Mouse (Mus musculus) neural tube, embryonic 11.5 days (tissue): ENCODE data around the gene Kctd11. TPM values are rescaled to one million over a fixed set of nuclear protein-coding genes. Genes with fewer than 3 reads are reported as not detected.

Experiments
- ATAC-seq: fragments of 200-750 bp; cut with Nextera tagmentation; 2 replicates; pipeline ENCODE4 v1.8.0; 2017; ENCODE audit warnings: moderate number of reproducible peaks, mild to moderate bottlenecking, moderate TSS enrichment, moderate library complexity; ENCODE audit not compliant: insufficient read depth, low FRiP score, low TSS enrichment
- DNase-seq: peaks from one replicate; pipeline ENCODE4 v3.0.0-alpha.2; 2015; ENCODE audit warnings: low spot score
- H3K27ac ChIP-seq: fragments of 300-500 bp; sonication (generic); 2 replicates; pipeline ENCODE4 v1.5.1; 2014; ENCODE audit warnings: low read depth, mild to moderate bottlenecking, low read length
- H3K27me3 ChIP-seq: fragments of 300-500 bp; sonication (generic); 2 replicates; pipeline ENCODE4 v1.6.1; 2014; ENCODE audit warnings: mild to moderate bottlenecking, low read length, mixed read lengths; ENCODE audit not compliant: control insufficient read depth, insufficient read depth
- H3K36me3 ChIP-seq: fragments of 300-500 bp; sonication (generic); 2 replicates; pipeline ENCODE4 v1.6.1; 2014; ENCODE audit warnings: mild to moderate bottlenecking, low read length, moderate library complexity, mixed read lengths; ENCODE audit not compliant: control insufficient read depth, insufficient read depth
- H3K4me1 ChIP-seq: fragments of 300-500 bp; sonication (generic); 2 replicates; pipeline ENCODE4 v1.6.1; 2014; ENCODE audit warnings: low read length, mixed read lengths; ENCODE audit not compliant: control insufficient read depth, insufficient read depth
- H3K4me2 ChIP-seq: fragments of 300-500 bp; sonication (generic); 2 replicates; pipeline ENCODE4 v1.6.1; 2014; ENCODE audit warnings: low read depth, mild to moderate bottlenecking, moderate library complexity
- H3K4me3 ChIP-seq: fragments of 300-500 bp; sonication (generic); 2 replicates; pipeline ENCODE4 v1.5.1; 2014; ENCODE audit warnings: low read depth, low read length
- H3K9ac ChIP-seq: fragments of 300-500 bp; sonication (generic); 2 replicates; pipeline ENCODE4 v1.6.1; 2014; ENCODE audit warnings: mild to moderate bottlenecking, low read length
- H3K9me3 ChIP-seq: fragments of 300-500 bp; sonication (generic); 2 replicates; pipeline ENCODE4 v1.6.1; 2016; ENCODE audit warnings: low read length; ENCODE audit not compliant: control insufficient read depth
- WGBS: fragments of 180-500 bp; shearing (Covaris S2); extraction: QIAGEN DNeasy Blood & Tissue Kit; methylation state at CpG from one replicate; pipeline ENCODE4 v1.1.7; 2014; 5-methylcytosine and 5-hydroxymethylcytosine counted together
- polyA plus RNA-seq: library from polyadenylated mRNA; unstranded; fragments of >200 nt; fragmentation: Nextera tagmentation; extraction: Ambion mirVana; gene quantifications from 2 replicates; pipeline ENCODE4 v1.2.1, GENCODE M21; 2014

Gene Kctd11
- polyA plus RNA-seq, 1 experiment from 2014 or later = 3.1 TPM

DNA sequence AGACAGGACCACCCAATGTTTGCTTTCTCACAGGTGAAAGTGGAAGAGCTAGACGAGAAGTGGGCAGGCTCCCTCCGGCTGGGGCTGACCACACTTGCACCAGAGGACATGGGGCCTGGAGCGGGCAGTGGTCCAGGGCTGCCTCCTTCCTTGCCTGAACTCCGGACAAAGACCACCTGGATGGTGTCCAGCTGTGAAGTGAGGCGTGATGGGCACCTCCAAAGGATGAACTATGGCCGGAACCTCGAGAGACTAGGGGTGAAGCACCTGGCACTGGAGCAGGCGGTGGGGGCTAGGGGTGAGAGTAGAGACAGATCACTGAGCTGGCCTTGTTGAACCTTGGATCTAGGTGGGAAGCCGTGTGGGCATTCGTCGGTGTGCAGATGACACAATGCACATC lies 27.4 kb upstream of the Kctd11 start:
- 95% methylated on average over 11 of the region's 11 CpGs for WGBS
- ATAC-seq (no peak), DNase-seq (no peak)
- Histone ChIP-seq H3K9ac (no peak overlapping the region), H3K9me3 (no peaks in the 10 kb centered on the region), H3K4me2 (no peak overlapping the region), H3K27ac (no peak overlapping the region), H3K36me3 (peaks cover 58% of the 10 kb centered on the region), H3K4me3 (no peak overlapping the region), H3K27me3 (no peaks in the 10 kb centered on the region), H3K4me1 (peaks cover 5% of the 10 kb centered on the region; the same call in 1 of the 2 replicates)

DNA sequence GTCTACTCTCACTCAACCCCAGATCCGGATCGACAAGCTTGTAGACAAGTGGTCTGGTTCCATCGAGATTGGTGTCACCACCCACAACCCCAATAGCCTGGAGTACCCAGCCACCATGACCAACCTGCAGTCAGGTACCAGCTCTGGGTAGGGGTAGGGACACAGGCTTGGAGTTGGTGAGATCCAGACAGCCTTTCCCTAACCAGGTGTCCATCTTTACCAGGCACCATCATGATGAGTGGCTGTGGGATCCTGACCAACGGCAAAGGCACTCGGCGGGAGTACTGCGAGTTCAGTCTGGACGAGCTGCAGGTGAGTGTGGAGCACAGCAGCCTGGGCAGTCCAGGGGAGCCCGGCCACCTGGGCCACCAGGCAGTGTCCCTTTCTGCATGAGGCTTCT lies 23.1 kb upstream of the Kctd11 start:
- Histone ChIP-seq H3K4me2 (no peak overlapping the region), H3K27me3 (no peaks in the 10 kb centered on the region), H3K4me1 (peaks cover 10% of the 10 kb centered on the region), H3K4me3 (no peak overlapping the region), H3K27ac (no peak overlapping the region), H3K9me3 (no peaks in the 10 kb centered on the region), H3K36me3 (peaks cover 39% of the 10 kb centered on the region), H3K9ac (no peak overlapping the region)
- WGBS = 95% methylated on average over 9 of the region's 9 CpGs
- no peak for ATAC-seq
- DNase-seq = no peak

DNA sequence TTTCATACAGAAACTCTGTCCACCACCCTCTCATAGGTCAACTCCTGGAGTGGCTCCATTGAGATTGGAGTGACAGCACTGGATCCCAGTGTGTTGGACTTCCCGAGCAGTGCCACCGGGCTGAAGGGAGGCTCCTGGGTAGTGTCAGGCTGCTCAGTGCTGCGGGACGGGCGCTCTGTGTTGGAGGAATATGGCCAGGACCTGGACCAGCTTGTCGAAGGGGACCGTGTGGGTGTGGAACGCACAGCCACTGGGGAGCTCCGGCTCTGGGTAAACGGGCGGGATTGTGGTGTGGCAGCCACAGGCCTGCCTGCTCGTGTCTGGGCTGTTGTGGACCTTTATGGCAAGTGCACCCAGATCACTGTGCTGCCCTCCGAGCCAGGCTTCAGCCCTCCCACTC lies 21.8 kb upstream of the Kctd11 start:
- 0 out of 2 replicates have a peak overlapping the region, but pooled peaks have one; percentile 98 for H3K9ac ChIP-seq
- H3K4me1 ChIP-seq = peaks cover 10% of the 10 kb centered on the region
- no peak for ATAC-seq
- H3K4me2 ChIP-seq = peak overlapping the region; percentile 98
- 90% methylated on average over 13 of the region's 13 CpGs for WGBS
- peaks cover 31% of the 10 kb centered on the region for H3K36me3 ChIP-seq
- no peak for DNase-seq
- H3K27ac ChIP-seq = no peak overlapping the region
- peak overlapping the region; percentile 96; the same call in 1 of the 2 replicates for H3K4me3 ChIP-seq
- H3K27me3 ChIP-seq = no peaks in the 10 kb centered on the region
- H3K9me3 ChIP-seq = no peaks in the 10 kb centered on the region

DNA sequence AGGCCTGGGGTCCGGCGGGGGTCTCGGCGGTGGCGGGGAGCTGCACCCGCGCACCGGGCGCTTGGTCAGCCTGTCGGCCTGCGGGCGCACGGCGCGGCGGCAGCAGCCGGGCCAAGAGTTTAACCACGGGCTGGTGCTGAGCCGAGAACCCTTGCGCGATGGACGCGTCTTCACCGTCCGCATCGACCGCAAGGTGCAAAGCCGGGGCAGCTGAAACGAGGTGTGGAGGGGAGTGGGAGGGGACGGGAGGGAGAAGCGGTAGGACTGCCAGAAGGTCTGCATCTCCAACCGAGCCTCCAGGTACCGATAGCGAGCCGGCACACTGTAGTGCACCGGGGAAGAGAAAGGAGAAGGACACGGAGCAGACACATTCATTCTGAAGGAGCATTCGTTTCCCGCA lies 20.8 kb upstream of the Kctd11 start:
- Histone ChIP-seq H3K36me3 (peaks cover 22% of the 10 kb centered on the region), H3K4me3 (peak overlapping the region; percentile 96), H3K9ac (peak overlapping the region; percentile 98), H3K27ac (peak overlapping the region; percentile 95), H3K4me2 (peak overlapping the region; percentile 98), H3K27me3 (no peaks in the 10 kb centered on the region), H3K9me3 (no peaks in the 10 kb centered on the region), H3K4me1 (peaks cover 10% of the 10 kb centered on the region)
- no peak; the same call in 1 of the 2 replicates for ATAC-seq
- under 1% methylated on average over 37 of the region's 39 CpGs for WGBS
- DNase-seq = peak; percentile 23

DNA sequence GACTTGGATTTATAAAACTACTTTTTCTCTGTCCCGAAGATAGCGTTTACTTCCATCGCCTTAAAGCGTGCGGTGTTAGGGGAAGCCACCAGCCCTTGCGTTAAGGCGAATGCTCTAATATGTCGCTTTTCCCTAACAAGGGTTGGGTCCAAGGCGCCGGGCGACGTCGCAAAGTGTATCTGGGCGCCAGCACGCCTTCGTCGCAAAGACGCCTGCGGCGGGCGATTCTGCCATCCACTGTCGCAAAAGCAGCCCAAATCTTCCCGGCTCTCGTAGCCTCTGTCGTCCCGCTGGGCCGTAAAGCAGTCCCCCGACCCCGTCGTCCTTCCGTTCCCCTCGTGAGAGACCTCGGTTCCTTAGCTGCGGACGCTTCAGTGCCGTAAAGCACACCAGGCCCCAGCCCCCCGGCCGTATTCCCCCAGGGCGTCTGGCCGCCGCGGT lies 20.2 kb upstream of the Kctd11 start:
- no peaks in the 10 kb centered on the region for H3K27me3 ChIP-seq
- peaks cover 10% of the 10 kb centered on the region for H3K4me1 ChIP-seq
- H3K4me2 ChIP-seq = peak overlapping the region; percentile 98
- DNase-seq (peak; percentile 97), ATAC-seq (peak; percentile 72)
- H3K9me3 ChIP-seq = no peaks in the 10 kb centered on the region
- peak overlapping the region; percentile 96 for H3K4me3 ChIP-seq
- peak overlapping the region; percentile 95 for H3K27ac ChIP-seq
- peaks cover 16% of the 10 kb centered on the region for H3K36me3 ChIP-seq
- H3K9ac ChIP-seq = peak overlapping the region; percentile 98
- under 1% methylated on average over 42 of the region's 42 CpGs for WGBS

DNA sequence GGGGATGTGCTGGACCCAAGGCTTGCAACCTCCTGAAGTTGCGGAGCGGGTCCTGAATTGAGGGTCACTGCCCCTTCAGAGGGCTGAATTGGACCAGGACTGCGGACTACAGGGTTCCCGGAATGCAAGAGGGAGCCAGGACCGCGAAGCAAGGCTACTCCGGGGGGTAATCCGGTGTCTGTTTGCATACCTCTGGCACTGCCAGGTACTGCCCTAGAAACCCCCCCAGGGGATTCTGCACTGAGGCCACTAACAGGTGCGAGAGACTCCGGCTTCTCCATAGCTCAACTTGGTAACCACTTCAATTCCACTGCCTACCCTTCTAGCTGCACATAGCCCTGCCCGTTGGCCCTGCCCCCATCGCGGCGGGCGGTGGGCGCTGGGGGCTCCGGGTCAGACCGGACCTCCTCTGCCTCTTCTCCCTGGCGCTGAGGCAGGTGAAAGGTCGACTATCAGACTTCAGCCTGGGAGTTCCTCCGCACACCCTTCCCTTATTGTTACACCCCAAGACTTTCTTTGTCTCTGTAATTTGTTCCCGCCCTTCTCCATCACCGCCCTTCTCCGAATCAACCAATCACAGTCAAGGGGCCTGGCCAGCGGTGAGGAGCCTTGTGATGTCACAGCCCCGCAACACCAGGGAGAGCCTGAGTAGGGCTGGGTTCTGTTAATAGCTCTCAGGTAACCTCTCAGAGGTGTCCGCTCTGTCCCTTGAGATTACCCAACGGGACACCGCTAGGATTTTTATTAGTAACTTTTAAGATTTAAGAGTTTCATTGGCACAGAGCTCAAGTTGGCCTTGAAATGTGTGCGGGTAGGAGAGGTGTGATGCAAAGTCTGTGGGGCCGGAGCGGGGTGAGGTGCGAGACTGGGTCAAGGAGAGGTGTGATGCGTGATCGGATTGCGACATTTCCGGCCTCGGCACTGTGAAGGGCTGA lies 19.5 kb upstream of the Kctd11 start, which contains the start of the genes 2810408A11Rik and Neurl4:
TSS of gene 2810408A11Rik (minus strand) at position 517 of the 935 bp plus-strand sequence.
TSS of gene Neurl4 (plus strand) at position 602 of the 935 bp plus-strand sequence.
- Histone ChIP-seq H3K27ac (peak within 1 kb of the TSS; percentile 95), H3K4me2 (peak within 1 kb of the TSS; percentile 98), H3K9me3 (no peaks in the 10 kb centered on the region), H3K27me3 (no peaks in the 10 kb centered on the region), H3K4me1 (peaks cover 10% of the 10 kb centered on the region), H3K4me3 (peak within 1 kb of the TSS; percentile 96), H3K9ac (peak within 1 kb of the TSS; percentile 98), H3K36me3 (peaks cover 10% of the 10 kb centered on the region)
- ATAC-seq = peak; percentile 96
- WGBS = under 1% methylated on average over 38 of the region's 38 CpGs
- DNase-seq = peak; percentile 89

DNA sequence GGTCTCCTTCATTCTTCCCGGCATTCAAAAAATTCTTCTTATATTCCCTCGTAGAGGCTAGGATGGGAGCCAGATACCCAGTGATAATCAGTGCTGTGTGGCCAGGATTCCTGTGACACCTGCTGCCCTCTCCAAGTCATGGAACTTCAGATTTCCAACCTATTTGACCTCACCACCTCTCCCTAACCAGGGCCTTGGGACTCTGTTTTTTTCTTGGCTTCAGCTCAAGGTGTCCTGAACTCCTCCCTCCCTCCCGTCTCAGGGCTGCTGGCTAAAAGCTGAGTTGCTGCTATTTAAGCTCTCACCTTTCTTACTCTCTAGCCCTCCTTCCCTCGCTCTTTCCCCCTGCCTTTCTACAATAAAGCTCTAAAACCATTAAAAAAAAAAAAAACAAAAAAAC lies 18.7 kb upstream of the Kctd11 start:
- Histone ChIP-seq H3K27me3 (no peaks in the 10 kb centered on the region), H3K27ac (no peak overlapping the region), H3K36me3 (peaks cover 4% of the 10 kb centered on the region), H3K4me3 (peak overlapping the region; percentile 96), H3K4me2 (peak overlapping the region; percentile 98), H3K9me3 (no peaks in the 10 kb centered on the region), H3K4me1 (peaks cover 10% of the 10 kb centered on the region), H3K9ac (peak overlapping the region; percentile 98)
- ATAC-seq (no peak), DNase-seq (no peak)
- WGBS = 25% methylated on average over 4 of the region's 4 CpGs

DNA sequence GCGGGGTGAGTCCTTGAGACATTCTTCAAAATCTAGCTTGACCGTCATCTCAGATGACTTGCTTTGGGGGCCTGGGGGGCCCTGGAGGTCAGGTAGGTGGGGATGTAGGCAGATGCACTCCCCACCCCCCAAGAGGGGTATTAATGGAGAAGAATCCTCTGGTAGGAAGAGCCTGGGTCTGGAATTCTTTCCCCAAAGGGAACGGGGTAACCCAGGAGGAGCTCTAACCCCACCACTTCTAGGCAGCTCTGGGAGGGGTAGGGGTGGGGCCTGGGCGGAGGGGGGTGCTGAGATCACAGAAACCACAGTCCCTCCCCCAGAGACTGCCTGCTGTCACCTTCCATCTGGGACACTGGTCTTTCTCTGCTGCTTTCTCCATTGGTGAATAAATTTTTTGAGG lies 14.1 kb upstream of the Kctd11 start, which contains the start of gene Acap1:
TSS of gene Acap1 (minus strand) at position 249 of the 400 bp plus-strand sequence.
- Histone ChIP-seq H3K27ac (no peak within 1 kb of the TSS), H3K9ac (no peak within 1 kb of the TSS), H3K4me1 (no peaks in the 10 kb centered on the region), H3K36me3 (no peaks in the 10 kb centered on the region), H3K27me3 (no peaks in the 10 kb centered on the region), H3K9me3 (no peaks in the 10 kb centered on the region), H3K4me2 (no peak within 1 kb of the TSS), H3K4me3 (no peak within 1 kb of the TSS)
- 61% methylated on average over 4 of the region's 4 CpGs for WGBS
- ATAC-seq (no peak), DNase-seq (no peak)
